Mouse (Mus musculus) erythroblast, adult 5-6 weeks (primary cell): ENCODE measurements around the gene Defb26. TPM values are rescaled to one million over a fixed set of nuclear protein-coding genes. Genes with fewer than 3 reads are reported as not detected.

Source experiments
- ATAC-seq: replicated peaks from 2 replicates; pipeline ENCODE4 v1.8.0; 2016; ENCODE audit warnings: moderate number of reproducible peaks, mild to moderate bottlenecking, moderate TSS enrichment, inconsistent platforms; ENCODE audit not compliant: poor library complexity, low FRiP score, severe bottlenecking
- total RNA-seq, 2 experiments: library from RNA; stranded (forward) in 1 of 2; stranded (reverse) in 1 of 2; fragments of 150-400 nt in 1 of 2; fragments of 200-764, 138-1000 nt in 1 of 2; gene quantifications; 2 replicates each; pipeline versions ENCODE4 v1.2.3 to v1.2.4; 2015 to 2017; ENCODE audit warnings: low replicate concordance in 2 of 2

The Defb26 gene
- total RNA-seq, 2 experiments from 2014 or later: not detected

GRCm38 (mm10) chr2:152476763-152477162 lies 34.7 kb downstream of the Defb26 start, which contains the start of gene Defb20:
Gene Defb20 (plus strand): TSS chr2:152477063.
- no peak for ATAC-seq

- ATAC-seq: no peak
These were observed 39.1 kb downstream of the Defb26 start for GRCm38 (mm10) chr2:152472434-152472833.

- ATAC-seq: no peak
These were observed 40.5 kb downstream of the Defb26 start for GRCm38 (mm10) chr2:152470973-152471372.

GRCm38 (mm10) chr2:152464570-152465150 lies 46.8 kb downstream of the Defb26 start, which contains the start of gene Defb23:
Gene Defb23 (minus strand): TSS chr2:152464620.
- ATAC-seq: no peak; the same call in 1 of the 2 replicates

GRCm38 (mm10) chr2:152459241-152459640 lies 52.3 kb downstream of the Defb26 start:
- ATAC-seq: no peak

Other genes with a start within 250 kb of the Defb26 start
- gene Tbc1d20, start 217.9 kb downstream of the Defb26 start, total RNA-seq (2015; ENCODE audit: low replicate concordance): 9.6 and 17.9 TPM in 2 replicates
- gene Tbc1d20, start 217.9 kb downstream of the Defb26 start, total RNA-seq (2017; ENCODE audit: low replicate concordance): 5.6 and 9.9 TPM in 2 replicates
- 28.2 TPM in 2 replicates for gene Rbck1, start 179.0 kb downstream of the Defb26 start, total RNA-seq (2015; ENCODE audit: low replicate concordance)
- gene Rbck1, start 179.0 kb downstream of the Defb26 start, total RNA-seq (2017; ENCODE audit: low replicate concordance): 16.6 and 25.1 TPM in 2 replicates
- gene Trib3, start 167.7 kb downstream of the Defb26 start, total RNA-seq (2015; ENCODE audit: low replicate concordance): 1.0 TPM in 1 of 2 replicates, not detected in the other
- 0.26 and 0.98 TPM in 2 replicates for gene Trib3, start 167.7 kb downstream of the Defb26 start, total RNA-seq (2017; ENCODE audit: low replicate concordance)
- not detected in 2 replicates for gene Nrsn2, start 135.1 kb downstream of the Defb26 start, total RNA-seq (2015; ENCODE audit: low replicate concordance)
- not detected in 2 replicates for gene Nrsn2, start 135.1 kb downstream of the Defb26 start, total RNA-seq (2017; ENCODE audit: low replicate concordance)
- gene Sox12, start 113.6 kb downstream of the Defb26 start, total RNA-seq (2015; ENCODE audit: low replicate concordance): 2.3 and 2.5 TPM in 2 replicates
- gene Sox12, start 113.6 kb downstream of the Defb26 start, total RNA-seq (2017; ENCODE audit: low replicate concordance): 0.42 and 1.2 TPM in 2 replicates
- gene Zcchc3, start 96.7 kb downstream of the Defb26 start, total RNA-seq (2015; ENCODE audit: low replicate concordance): 0.58 and 2.3 TPM in 2 replicates
- 0.84 and 1.2 TPM in 2 replicates for gene Zcchc3, start 96.7 kb downstream of the Defb26 start, total RNA-seq (2017; ENCODE audit: low replicate concordance)
- gene 6820408C15Rik, start 96.1 kb downstream of the Defb26 start, total RNA-seq (2015; ENCODE audit: low replicate concordance): not detected in 2 replicates
- gene 6820408C15Rik, start 96.1 kb downstream of the Defb26 start, total RNA-seq (2017; ENCODE audit: low replicate concordance): not detected in 2 replicates
- not detected in 2 replicates for gene Defb23, start 47.1 kb downstream of the Defb26 start, total RNA-seq (2015; ENCODE audit: low replicate concordance)
- gene Defb23, start 47.1 kb downstream of the Defb26 start, total RNA-seq (2017; ENCODE audit: low replicate concordance): not detected in 2 replicates
- not detected in 2 replicates for gene Defb20, start 34.6 kb downstream of the Defb26 start, total RNA-seq (2015; ENCODE audit: low replicate concordance)
- gene Defb20, start 34.6 kb downstream of the Defb26 start, total RNA-seq (2017; ENCODE audit: low replicate concordance): not detected in 2 replicates
- gene Defb22, start 21.6 kb downstream of the Defb26 start, total RNA-seq (2015; ENCODE audit: low replicate concordance): not detected in 2 replicates
- gene Defb22, start 21.6 kb downstream of the Defb26 start, total RNA-seq (2017; ENCODE audit: low replicate concordance): not detected in 2 replicates
- gene Defb28, start 6.6 kb upstream of the Defb26 start, total RNA-seq (2015; ENCODE audit: low replicate concordance): not detected in 2 replicates
- gene Defb28, start 6.6 kb upstream of the Defb26 start, total RNA-seq (2017; ENCODE audit: low replicate concordance): not detected in 2 replicates
- not detected in 2 replicates for gene Defb29, start 28.4 kb upstream of the Defb26 start, total RNA-seq (2015; ENCODE audit: low replicate concordance)
- not detected in 2 replicates for gene Defb29, start 28.4 kb upstream of the Defb26 start, total RNA-seq (2017; ENCODE audit: low replicate concordance)
- gene Gm17416, start 57.6 kb upstream of the Defb26 start, total RNA-seq (2015; ENCODE audit: low replicate concordance): not detected in 2 replicates
- gene Gm17416, start 57.6 kb upstream of the Defb26 start, total RNA-seq (2017; ENCODE audit: low replicate concordance): not detected in 2 replicates
- not detected in 2 replicates for gene Defb21, start 61.1 kb upstream of the Defb26 start, total RNA-seq (2015; ENCODE audit: low replicate concordance)
- not detected in 2 replicates for gene Defb21, start 61.1 kb upstream of the Defb26 start, total RNA-seq (2017; ENCODE audit: low replicate concordance)
- gene Defb19, start 68.6 kb upstream of the Defb26 start, total RNA-seq (2015; ENCODE audit: low replicate concordance): not detected in 2 replicates
- not detected in 2 replicates for gene Defb19, start 68.6 kb upstream of the Defb26 start, total RNA-seq (2017; ENCODE audit: low replicate concordance)
- not detected in 2 replicates for gene Defb45, start 87.7 kb upstream of the Defb26 start, total RNA-seq (2015; ENCODE audit: low replicate concordance)
- gene Defb45, start 87.7 kb upstream of the Defb26 start, total RNA-seq (2017; ENCODE audit: low replicate concordance): not detected in 2 replicates
- not detected in 2 replicates for gene Defb36, start 92.6 kb upstream of the Defb26 start, total RNA-seq (2015; ENCODE audit: low replicate concordance)
- not detected in 2 replicates for gene Defb36, start 92.6 kb upstream of the Defb26 start, total RNA-seq (2017; ENCODE audit: low replicate concordance)
- gene Defb25, start 111.4 kb upstream of the Defb26 start, total RNA-seq (2015; ENCODE audit: low replicate concordance): not detected in 2 replicates
- gene Defb25, start 111.4 kb upstream of the Defb26 start, total RNA-seq (2017; ENCODE audit: low replicate concordance): not detected in 2 replicates
- 0.77 TPM in 1 of 2 replicates, not detected in the other for gene Rem1, start 115.3 kb upstream of the Defb26 start, total RNA-seq (2015; ENCODE audit: low replicate concordance)
- 0.60 TPM in 1 of 2 replicates, not detected in the other for gene Rem1, start 115.3 kb upstream of the Defb26 start, total RNA-seq (2017; ENCODE audit: low replicate concordance)
- gene H13, start 157.8 kb upstream of the Defb26 start, total RNA-seq (2015; ENCODE audit: low replicate concordance): 32.9 and 37.4 TPM in 2 replicates
- 13.8 and 20.8 TPM in 2 replicates for gene H13, start 157.8 kb upstream of the Defb26 start, total RNA-seq (2017; ENCODE audit: low replicate concordance)
- 2.3 TPM in 1 of 2 replicates, not detected in the other for gene Mcts2, start 175.3 kb upstream of the Defb26 start, total RNA-seq (2015; ENCODE audit: low replicate concordance)
- 1.4 and 3.2 TPM in 2 replicates for gene Mcts2, start 175.3 kb upstream of the Defb26 start, total RNA-seq (2017; ENCODE audit: low replicate concordance)
- gene Id1, start 224.6 kb upstream of the Defb26 start, total RNA-seq (2015; ENCODE audit: low replicate concordance): 3.6 TPM in 1 of 2 replicates, not detected in the other
- gene Id1, start 224.6 kb upstream of the Defb26 start, total RNA-seq (2017; ENCODE audit: low replicate concordance): 3.7 and 4.5 TPM in 2 replicates
- gene Cox4i2, start 242.5 kb upstream of the Defb26 start, total RNA-seq (2015; ENCODE audit: low replicate concordance): not detected in 2 replicates
- not detected in 2 replicates for gene Cox4i2, start 242.5 kb upstream of the Defb26 start, total RNA-seq (2017; ENCODE audit: low replicate concordance)